In the genomic region with DNA sequence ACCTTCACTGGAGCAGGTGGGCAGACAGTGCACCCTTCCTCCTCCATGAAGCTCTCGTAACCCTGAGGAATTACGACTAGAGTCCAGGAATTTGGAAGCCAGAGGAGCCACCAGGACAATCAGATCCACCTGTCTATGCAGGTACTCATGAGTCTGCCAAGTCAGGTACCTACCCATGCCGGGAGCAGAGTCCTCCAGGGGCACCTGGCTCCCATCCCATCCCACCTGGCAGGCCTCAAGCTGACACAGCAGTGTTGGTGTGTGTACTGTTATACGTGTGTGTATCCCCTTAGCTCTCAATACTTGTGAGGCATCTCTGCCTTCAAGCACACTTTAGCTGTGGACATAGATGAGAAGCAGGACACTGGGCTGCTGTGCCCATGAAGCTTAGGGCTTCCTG, we compare ENCODE assay signal across 19 mouse cellular contexts. TPM values are rescaled to one million over a fixed set of nuclear protein-coding genes. Genes with fewer than 3 reads are reported as not detected.
DNase-seq lines count a peak whose midpoint lies in the region; ATAC-seq lines count a peak whose summit lies in the region.
"Had no signal": no experiment of that assay in that cellular context is flagged by ENCODE, and none has a peak within 500 bp of the region (broad histone marks: within the 10 kb centered on the region; RNA-seq: fewer than 3 reads in every experiment).

No protein-coding gene starts in this region.

- ATAC-seq in frontal cortex, adult (ENCODE audit: low TSS enrichment) = no peak
- no peak for ATAC-seq in megakaryocyte progenitor cell, adult 5-6 weeks (replicated peaks; ENCODE audit: poor library complexity)
- ATAC-seq: liver, embryonic 12.5 days had no signal

- no peak overlapping the region for H3K4me3 ChIP-seq in limb, embryonic 10.5 days
- H3K4me3 ChIP-seq: embryonic facial prominence, embryonic 12.5 days; liver, embryonic 12.5 days; neural tube, embryonic 15.5 days had no signal

- 79% methylated on average over 4 of the region's 4 CpGs for WGBS in limb, embryonic 10.5 days

- peaks cover 73% of the 10 kb centered on the region for H3K4me1 ChIP-seq in limb, embryonic 10.5 days

- H3K27ac ChIP-seq in limb, embryonic 10.5 days = peak overlapping the region; percentile 8; the same call in 1 of the 2 replicates
- H3K27ac ChIP-seq: embryonic facial prominence, embryonic 12.5 days; liver, embryonic 12.5 days; neural tube, embryonic 15.5 days had no signal

- peaks cover 23% of the 10 kb centered on the region for H3K36me3 ChIP-seq in limb, embryonic 10.5 days
- H3K36me3 ChIP-seq: liver, embryonic 12.5 days had no signal

- peak; percentile 4 to 5 for DNase-seq in frontal cortex, postnatal 14 days (ENCODE audit: low spot score in 2 of 2)
- DNase-seq in kidney, adult 9 months = peak; percentile 74
- no peak for DNase-seq in kidney, postnatal 4 days
- DNase-seq in cerebellum, postnatal 36 days = peak; percentile 46 to 56
- no peak for DNase-seq in limb, embryonic 10.5 days (ENCODE audit: low spot score)
- no peak for DNase-seq in spleen, postnatal 4 days (ENCODE audit: low spot score in 2 of 2)
- DNase-seq: adrenal gland, postnatal 14 days; gastrocnemius, postnatal 14 days; heart, postnatal 36 days had no signal

- no peaks in the 10 kb centered on the region for H3K9me3 ChIP-seq in limb, embryonic 10.5 days (replicated peaks)
- H3K9me3 ChIP-seq: embryonic facial prominence, embryonic 12.5 days; liver, embryonic 12.5 days; neural tube, embryonic 15.5 days had no signal

- no peaks in the 10 kb centered on the region for H3K27me3 ChIP-seq in limb, embryonic 10.5 days (ENCODE audit: low read depth, poor library complexity, severe bottlenecking)
- H3K27me3 ChIP-seq: embryonic facial prominence, embryonic 12.5 days; liver, embryonic 12.5 days; neural tube, embryonic 15.5 days had no signal

RNA-seq across cellular contexts. Expression of gene Ralgds, which starts 9.2 kb away (rescaled TPM):
- 46.7 and 58.9 TPM in 2 replicates for polyA plus RNA-seq in limb, embryonic 10.5 days (2016; fragmentation: Nextera tagmentation; extraction: Ambion mirVana)
- 3.4 and 7.4 TPM in 2 replicates for total RNA-seq in megakaryocyte progenitor cell, adult 5-6 weeks (2015)
- 3.2 and 3.3 TPM in 2 replicates for total RNA-seq in megakaryocyte progenitor cell, adult 5-6 weeks (2017)

RNA-seq across cellular contexts. Expression of gene Gm10134, which starts 16.3 kb away (rescaled TPM):
- not detected in 2 replicates for polyA plus RNA-seq in limb, embryonic 10.5 days (2016; fragmentation: Nextera tagmentation; extraction: Ambion mirVana)
- total RNA-seq in megakaryocyte progenitor cell, adult 5-6 weeks (2015) = not detected in 2 replicates
- not detected in 2 replicates for total RNA-seq in megakaryocyte progenitor cell, adult 5-6 weeks (2017)
- total RNA-seq: megakaryocyte-erythroid progenitor cell, adult 5-6 weeks; MEL had no signal
- polyA plus RNA-seq: forebrain, embryonic 11.5 days; heart, embryonic 11.5 days had no signal

RNA-seq across cellular contexts. Expression of gene Gbgt1, which starts 25.5 kb away (rescaled TPM):
- not detected in 2 replicates for polyA plus RNA-seq in limb, embryonic 10.5 days (2016; fragmentation: Nextera tagmentation; extraction: Ambion mirVana)
- total RNA-seq in megakaryocyte progenitor cell, adult 5-6 weeks (2015) = not detected in 2 replicates
- not detected in 2 replicates for total RNA-seq in megakaryocyte progenitor cell, adult 5-6 weeks (2017)
- total RNA-seq: megakaryocyte-erythroid progenitor cell, adult 5-6 weeks; MEL had no signal

RNA-seq across cellular contexts. Expression of gene Cel, which starts 41.0 kb away (rescaled TPM):
- not detected in 2 replicates for polyA plus RNA-seq in limb, embryonic 10.5 days (2016; fragmentation: Nextera tagmentation; extraction: Ambion mirVana)
- total RNA-seq in megakaryocyte progenitor cell, adult 5-6 weeks (2015) = not detected in 2 replicates
- total RNA-seq in megakaryocyte progenitor cell, adult 5-6 weeks (2017) = not detected in 2 replicates
- total RNA-seq: gastrocnemius, postnatal 14 days; heart, postnatal 36 days; left cerebral cortex, postnatal 10 days; megakaryocyte-erythroid progenitor cell, adult 5-6 weeks; MEL had no signal
- polyA plus RNA-seq: embryonic facial prominence, embryonic 12.5 days; forebrain, embryonic 11.5 days; heart, embryonic 11.5 days; liver, embryonic 12.5 days had no signal

RNA-seq across cellular contexts. Expression of gene Mrps2, which starts 54.3 kb away (rescaled TPM):
- 70.3 and 75.9 TPM in 2 replicates for polyA plus RNA-seq in limb, embryonic 10.5 days (2016; fragmentation: Nextera tagmentation; extraction: Ambion mirVana)
- total RNA-seq in megakaryocyte progenitor cell, adult 5-6 weeks (2015) = 64.8 and 71.0 TPM in 2 replicates
- total RNA-seq in megakaryocyte progenitor cell, adult 5-6 weeks (2017) = 31.2 and 32.5 TPM in 2 replicates

Comparison
In these comparisons a context has a peak if more than half of its experiments do, and no peak if none do; other contexts are left out.
1. DNase-seq: peak in frontal cortex, postnatal 14 days (2 of 2), kidney, adult 9 months (single experiment) and cerebellum, postnatal 36 days (2 of 2); none in kidney, postnatal 4 days (0 of 2), limb, embryonic 10.5 days (single experiment) and spleen, postnatal 4 days (0 of 2).